12 mouse cellular contexts compared by ENCODE assay signal in genomic region chrX:11943367-11943766, GRCm38 (mm10).
DNase-seq lines count a peak whose midpoint lies in the region; ATAC-seq and TF ChIP-seq lines count a peak whose summit lies in the region.
"Had no signal": no experiment of that assay in that cellular context is flagged by ENCODE, and none has a peak within 500 bp of the region (broad histone marks: within the 10 kb centered on the region; RNA-seq: fewer than 3 reads in every experiment).

No protein-coding gene starts in this region.

- H3ac ChIP-seq in myocyte (ENCODE audit: control insufficient read depth, insufficient read length), result no peak overlapping the region

- TF ChIP-seq POLR2A in myocyte (IDR thresholded peaks at IDR 0.05; ENCODE audit: insufficient read length, low read depth), result no peak

- no peak overlapping the region for H3K9ac ChIP-seq in intestine, embryonic 15.5 days
- no peak overlapping the region for H3K9ac ChIP-seq in intestine, postnatal 0 days (ENCODE audit: low read depth, low read length)

- H3K9me3 ChIP-seq in intestine, embryonic 15.5 days, result no peaks in the 10 kb centered on the region
- H3K9me3 ChIP-seq in intestine, postnatal 0 days (ENCODE audit: control insufficient read depth), result no peaks in the 10 kb centered on the region

- no peak overlapping the region for H3K27ac ChIP-seq in intestine, embryonic 15.5 days
- H3K27ac ChIP-seq in intestine, postnatal 0 days (ENCODE audit: low read depth, low read length), result no peak overlapping the region
- H3K27ac ChIP-seq: hindbrain, postnatal 0 days had no signal

- ATAC-seq in intestine, embryonic 15.5 days, result peak; percentile 36; the same call in 1 of the 2 replicates
- no peak for ATAC-seq in intestine, postnatal 0 days
- no peak for ATAC-seq in activated CD4-positive, CD25-positive, alpha-beta regulatory T cell, adult 4 months
- ATAC-seq: hindbrain, postnatal 0 days had no signal

- 0 out of 2 replicates have a peak, but pooled peaks cover 5% of the 10 kb centered on the region for H3K27me3 ChIP-seq in intestine, embryonic 15.5 days (replicated peaks)
- no peaks in the 10 kb centered on the region for H3K27me3 ChIP-seq in intestine, postnatal 0 days (replicated peaks; ENCODE audit: control insufficient read depth, insufficient read depth, low read length)
- no peaks in the 10 kb centered on the region for H3K27me3 ChIP-seq in myocyte (ENCODE audit: control insufficient read depth, insufficient read depth, insufficient read length)
- H3K27me3 ChIP-seq: CH12.LX had no signal

- H3K36me3 ChIP-seq in intestine, embryonic 15.5 days, result no peaks in the 10 kb centered on the region
- H3K36me3 ChIP-seq in intestine, postnatal 0 days (ENCODE audit: control insufficient read depth, insufficient read depth), result no peaks in the 10 kb centered on the region
- no peaks in the 10 kb centered on the region for H3K36me3 ChIP-seq in myocyte (ENCODE audit: control insufficient read depth, insufficient read depth)

- H3K79me2 ChIP-seq in myocyte (ENCODE audit: control insufficient read depth, insufficient read depth), result no peaks in the 10 kb centered on the region

- WGBS in intestine, embryonic 15.5 days, result 39% methylated on average over 10 of the region's 10 CpGs
- 32% methylated on average over 10 of the region's 10 CpGs for WGBS in intestine, postnatal 0 days

- H3K4me3 ChIP-seq in intestine, embryonic 15.5 days (replicated peaks), result no peak overlapping the region
- no peak overlapping the region for H3K4me3 ChIP-seq in intestine, postnatal 0 days (ENCODE audit: low read depth, low read length)
- H3K4me3 ChIP-seq in myocyte, result no peak overlapping the region
- H3K4me3 ChIP-seq: erythroblast, embryonic 14.5 days had no signal

- no peak overlapping the region for H3K4me2 ChIP-seq in intestine, embryonic 15.5 days (replicated peaks)
- H3K4me2 ChIP-seq in intestine, postnatal 0 days (replicated peaks; ENCODE audit: low read depth), result no peak overlapping the region
- peak overlapping the region; percentile 47 for H3K4me2 ChIP-seq in myocyte (ENCODE audit: low read depth)

- H3K4me1 ChIP-seq in intestine, embryonic 15.5 days (replicated peaks), result 0 out of 2 replicates have a peak, but pooled peaks cover 3% of the 10 kb centered on the region
- H3K4me1 ChIP-seq in intestine, postnatal 0 days (replicated peaks; ENCODE audit: control insufficient read depth, insufficient read depth, low read length), result no peaks in the 10 kb centered on the region

- TF ChIP-seq CTCF in intestine, postnatal 0 days (IDR thresholded peaks at IDR 0.05; ENCODE audit: low read depth), result no peak

- DNase-seq in heart, adult 8-10 months (ENCODE audit: low spot score), result peak; percentile 47
- peak; percentile 32 to 51 for DNase-seq in kidney, postnatal 36 days
- DNase-seq in adrenal gland, postnatal 4 days (ENCODE audit: low spot score in 2 of 2), result no peak
- no peak for DNase-seq in left cerebral cortex, adult 8-10 months (ENCODE audit: low spot score in 2 of 2)
- DNase-seq: cerebellum, adult 9-11 months had no signal

TF ChIP-seq in myocyte, 11 proteins besides CTCF, POLR2A, EP300 and RAD21:
- TF ChIP-seq MYOG (IDR thresholded peaks at IDR 0.05; ENCODE audit: control insufficient read depth in 1 of 3, insufficient read depth in 1 of 3, insufficient read length in 2 of 3, low read depth in 2 of 3) (peak in 1 of 3 experiments; percentile 30), MYOD1 (IDR thresholded peaks at IDR 0.05; ENCODE audit: control insufficient read depth in 1 of 3, insufficient read length in 2 of 3, low read depth in 2 of 3) (peak in 1 of 3 experiments; percentile 62), POLR2AphosphoS2 (IDR thresholded peaks at IDR 0.05; ENCODE audit: insufficient read length, low read depth) (no peak)
TF ChIP-seq in myocyte: peak in this region for 2.

Comparison
In these comparisons a context has a peak if more than half of its experiments do, and no peak if none do; other contexts are left out.
1. DNase-seq: peak in heart, adult 8-10 months (single experiment) and kidney, postnatal 36 days (2 of 2); none in adrenal gland, postnatal 4 days (0 of 2) and left cerebral cortex, adult 8-10 months (0 of 2).